Mouse (Mus musculus) G1E (cell line): ENCODE results near the gene Sparcl1.

Experiments
- CTCF ChIP-seq: IDR thresholded peaks from 2 replicates; pipeline ENCODE4 v1.5.1; 2012; ENCODE audit warnings: low read depth, low read length, inconsistent platforms, mixed read lengths
- GATA1 ChIP-seq: IDR thresholded peaks from 2 replicates; pipeline ENCODE4 v1.6.1; 2012; ENCODE audit warnings: borderline replicate concordance, low read length, inconsistent platforms, mixed read lengths
- GATA2 ChIP-seq: IDR thresholded peaks from 2 replicates; pipeline ENCODE4 v1.6.1; 2012; ENCODE audit warnings: low read depth, low read length, inconsistent platforms, borderline replicate concordance
- POLR2AphosphoS5 ChIP-seq: IDR thresholded peaks from 2 replicates; pipeline ENCODE4 v1.6.1; 2012; ENCODE audit warnings: low read depth, low read length, inconsistent platforms; ENCODE audit not compliant: insufficient replicate concordance
- TAL1 ChIP-seq: conservative IDR thresholded peaks from 2 replicates; pipeline ENCODE4 v1.6.1; 2012; ENCODE audit warnings: low read depth, low read length, inconsistent platforms, mixed read lengths

DNA sequence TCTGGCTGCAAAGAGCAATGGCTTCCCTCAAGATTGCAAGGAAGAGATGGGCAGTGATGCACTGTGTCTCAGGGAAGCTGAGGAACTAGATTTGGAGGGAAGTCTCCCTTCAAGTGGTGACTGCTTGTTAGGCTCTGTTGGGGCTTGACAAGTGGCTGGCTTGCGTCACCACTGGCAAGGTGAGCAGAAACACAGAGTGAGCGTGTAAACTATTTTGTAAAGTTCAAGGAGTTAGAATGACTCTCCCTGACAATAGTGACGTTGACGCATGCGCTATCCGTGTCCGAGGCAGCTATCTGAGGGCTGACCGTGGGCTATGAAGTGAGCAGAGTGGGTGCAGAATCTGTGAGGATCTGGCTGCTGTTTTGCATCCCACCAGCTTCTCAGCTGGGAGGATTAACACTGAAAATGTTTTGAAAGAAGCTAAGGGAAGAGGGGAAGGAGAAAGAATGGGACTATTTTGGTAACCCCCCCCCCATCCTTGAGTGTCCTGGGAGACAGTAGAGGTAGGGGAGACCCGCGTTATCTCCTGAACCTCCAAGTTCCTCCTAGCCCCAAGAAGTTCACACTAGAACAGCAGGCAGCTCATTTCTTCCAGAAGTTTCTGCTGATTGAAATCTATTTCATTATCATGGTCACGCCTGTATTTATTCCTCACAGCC is 18.0 kb downstream of the Sparcl1 start:
- TF ChIP-seq CTCF, result no peak
- no peak for TF ChIP-seq GATA2
- no peak for TF ChIP-seq POLR2AphosphoS5
- no peak for TF ChIP-seq GATA1
- TF ChIP-seq TAL1, result no peak
